Mouse (Mus musculus) bone marrow macrophage, adult 2 months (primary cell): Measurements from ENCODE around the gene Fkbp9. TPM values are rescaled to one million over a fixed set of nuclear protein-coding genes. Genes with fewer than 3 reads are reported as not detected.

ENCODE experiments used
- H3K27ac ChIP-seq: 2 replicates; pipeline ENCODE4 v1.5.1; 2012; ENCODE audit warnings: low read depth, low read length; ENCODE audit not compliant: insufficient read depth
- H3K4me1 ChIP-seq: 2 replicates; pipeline ENCODE4 v1.6.1; 2012; ENCODE audit warnings: low read length; ENCODE audit not compliant: control insufficient read depth, insufficient read depth
- H3K4me3 ChIP-seq: 2 replicates; pipeline ENCODE4 v1.5.1; 2012; ENCODE audit warnings: mild to moderate bottlenecking, low read length, moderate library complexity; ENCODE audit not compliant: insufficient read depth
- CTCF ChIP-seq: IDR thresholded peaks from 2 replicates; pipeline ENCODE4 v1.5.1; 2012; ENCODE audit warnings: low read depth, mild to moderate bottlenecking, low read length, moderate library complexity
- POLR2A ChIP-seq: IDR thresholded peaks from 2 replicates; pipeline ENCODE4 v1.6.1; 2012; ENCODE audit warnings: mild to moderate bottlenecking, low read depth, low read length, borderline replicate concordance
- polyA plus RNA-seq: library from polyadenylated mRNA; stranded (reverse); fragments of >200 nt; gene quantifications from 2 replicates; pipeline ENCODE4 v1.2.4, GENCODE M21; 2012; ENCODE audit not compliant: missing spikeins, insufficient read depth, insufficient read length

The Fkbp9 gene
- polyA plus RNA-seq: 6.8 and 6.9 TPM in 2 replicates

GRCm38 (mm10) chr6:56831697-56832406 lies at the start of gene Fkbp9:
Gene Fkbp9 (plus strand): TSS chr6:56832059.
- TF ChIP-seq CTCF (no peak), POLR2A (no peak; the same call in 1 of the 2 replicates)
- Histone ChIP-seq H3K27ac (peak within 1 kb of the TSS; percentile 45; the same call in 1 of the 2 replicates), H3K4me3 (peak within 1 kb of the TSS; percentile 89), H3K4me1 (peaks cover 4% of the 10 kb centered on the region; the same call in 1 of the 2 replicates)

- Histone ChIP-seq H3K4me3 (no peak overlapping the region), H3K4me1 (peaks cover 19% of the 10 kb centered on the region), H3K27ac (no peak overlapping the region)
- TF ChIP-seq CTCF (no peak), POLR2A (no peak)
Observed at GRCm38 (mm10) chr6:56783561-56784272, 48.1 kb upstream of the Fkbp9 start.

- Histone ChIP-seq H3K27ac (no peak overlapping the region), H3K4me3 (no peak overlapping the region), H3K4me1 (peaks cover 19% of the 10 kb centered on the region)
- TF ChIP-seq CTCF (no peak), POLR2A (no peak)
Observed at GRCm38 (mm10) chr6:56785068-56785467, 46.8 kb upstream of the Fkbp9 start.

GRCm38 (mm10) chr6:56787668-56788067 lies 44.2 kb upstream of the Fkbp9 start:
- no peak for TF ChIP-seq CTCF
- no peak for TF ChIP-seq POLR2A
- Histone ChIP-seq H3K4me3 (no peak overlapping the region), H3K4me1 (peaks cover 23% of the 10 kb centered on the region), H3K27ac (no peak overlapping the region)

GRCm38 (mm10) chr6:56789336-56789735 lies 42.5 kb upstream of the Fkbp9 start:
- Histone ChIP-seq H3K4me3 (no peak overlapping the region), H3K4me1 (peaks cover 28% of the 10 kb centered on the region), H3K27ac (no peak overlapping the region)
- TF ChIP-seq CTCF: no peak
- TF ChIP-seq POLR2A: no peak

GRCm38 (mm10) chr6:56794834-56795233 lies 37.0 kb upstream of the Fkbp9 start:
- peak overlapping the region; percentile 66 for H3K4me3 ChIP-seq
- H3K4me1 ChIP-seq: peaks cover 22% of the 10 kb centered on the region
- TF ChIP-seq CTCF (no peak), POLR2A (no peak)
- H3K27ac ChIP-seq: no peak overlapping the region

- peak overlapping the region; percentile 78 for H3K4me3 ChIP-seq
- TF ChIP-seq POLR2A: no peak
- no peak for TF ChIP-seq CTCF
- peak overlapping the region; percentile 99 for H3K27ac ChIP-seq
- peaks cover 20% of the 10 kb centered on the region for H3K4me1 ChIP-seq
Observed at GRCm38 (mm10) chr6:56796232-56796631, 35.6 kb upstream of the Fkbp9 start.

- Histone ChIP-seq H3K27ac (peak overlapping the region; percentile 99), H3K4me3 (peak overlapping the region; percentile 78), H3K4me1 (peaks cover 20% of the 10 kb centered on the region)
- TF ChIP-seq CTCF (no peak), POLR2A (no peak)
Observed at GRCm38 (mm10) chr6:56796668-56797141, 35.2 kb upstream of the Fkbp9 start.

- TF ChIP-seq POLR2A (no peak), CTCF (no peak)
- Histone ChIP-seq H3K4me3 (peak within 1 kb of the TSS; percentile 78), H3K27ac (peak within 1 kb of the TSS; percentile 99), H3K4me1 (peaks cover 19% of the 10 kb centered on the region)
Observed at GRCm38 (mm10) chr6:56797311-56798151, 34.3 kb upstream of the Fkbp9 start, which contains the start of gene Kbtbd2. Gene Kbtbd2 (minus strand): TSS chr6:56797813.
